Mouse (Mus musculus): ENCODE measurements around the gene Abhd8. TPM values are rescaled to one million over a fixed set of nuclear protein-coding genes. Genes with fewer than 3 reads are reported as not detected.

Abhd8 gene
- 10 to 100 TPM; 27.6 to 28.9 TPM for total RNA-seq (2021)
- long read RNA-seq, experiment 1, transcript Abhd8-201 (5 exons, 1,978 nt), result major isoform, 49 of 57 reads
- long read RNA-seq, experiment 1, partial matches to known transcripts, result 6 of 57 reads
- long read RNA-seq, experiment 1, other reads (novel, unspliced or antisense), result 2 of 57 reads
- long read RNA-seq, experiment 2, transcript Abhd8-201 (5 exons, 1,978 nt), result major isoform, 73 of 80 reads
- long read RNA-seq, experiment 2, partial matches to known transcripts, result 0 of 80 reads
- long read RNA-seq, experiment 2, other reads (novel, unspliced or antisense), result 3 of 80 reads

DNA sequence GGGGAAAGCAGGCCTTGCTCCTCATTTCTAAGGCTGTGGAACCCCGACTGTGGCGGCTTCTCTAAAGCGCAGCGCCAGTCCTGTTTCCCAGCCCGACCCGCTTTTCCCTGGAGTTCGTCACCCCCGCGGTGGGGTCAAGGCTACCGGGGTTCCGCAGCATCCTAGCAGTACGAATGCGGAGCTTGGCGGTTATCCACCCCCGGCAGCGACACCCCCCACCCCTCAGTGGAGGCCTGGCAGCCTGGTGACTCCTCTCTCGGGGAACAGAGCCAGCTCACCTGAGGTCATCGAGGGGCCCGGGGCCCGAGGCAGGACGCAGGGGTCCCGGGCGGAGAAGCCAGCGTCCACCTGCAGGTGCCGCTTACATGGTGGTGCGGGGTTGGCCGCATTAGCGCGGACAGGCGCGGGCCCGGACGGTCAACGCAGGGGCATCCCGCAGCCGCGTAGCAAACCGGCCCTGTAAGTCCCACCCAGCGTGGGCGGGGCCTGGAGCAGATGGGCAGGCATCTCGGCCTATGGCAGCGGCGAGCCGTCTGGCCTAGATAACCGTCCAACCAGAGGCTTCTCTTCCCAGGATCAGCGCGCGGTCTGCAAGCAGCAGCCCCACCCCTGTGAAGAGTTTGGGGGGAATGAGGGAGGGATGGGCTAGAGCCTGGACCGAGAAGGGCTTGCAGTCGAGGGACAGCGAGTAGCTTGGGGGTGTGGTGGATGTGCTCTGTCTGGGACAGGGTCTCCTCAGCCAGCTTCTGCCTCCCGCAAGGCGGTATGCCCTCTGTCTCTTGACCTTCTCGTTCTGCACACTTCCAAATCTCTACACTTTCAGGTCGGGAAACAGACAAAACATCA is at the start of gene Abhd8:
Gene Abhd8, minus strand, starts transcription at position 468 of the 846 bp plus-strand sequence.
- peak; percentile 97 for DNase-seq

DNA sequence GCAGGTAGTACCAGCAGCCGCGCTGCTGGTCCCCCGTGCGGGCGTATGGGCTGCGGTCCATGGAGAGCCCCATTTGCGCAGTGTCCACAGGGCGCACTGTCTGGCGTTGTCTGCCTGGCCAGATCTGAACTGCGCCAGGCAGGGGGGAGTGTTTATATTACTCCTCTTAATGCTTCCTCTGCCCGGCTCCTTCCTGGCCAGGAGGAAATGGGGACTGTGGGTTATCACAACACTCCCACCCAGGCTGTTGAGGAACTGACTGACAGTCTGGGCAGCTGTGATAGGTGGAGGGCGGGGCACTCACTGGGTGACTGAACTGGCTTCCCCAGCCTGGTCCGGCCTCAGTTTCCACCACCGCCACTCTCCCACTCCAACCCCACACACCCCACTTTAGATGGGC is 48.2 kb upstream of the Abhd8 start, which contains the start of gene Plvap:
Gene Plvap, minus strand, starts transcription at position 109 of the 400 bp plus-strand sequence.
- no peak for DNase-seq

DNA sequence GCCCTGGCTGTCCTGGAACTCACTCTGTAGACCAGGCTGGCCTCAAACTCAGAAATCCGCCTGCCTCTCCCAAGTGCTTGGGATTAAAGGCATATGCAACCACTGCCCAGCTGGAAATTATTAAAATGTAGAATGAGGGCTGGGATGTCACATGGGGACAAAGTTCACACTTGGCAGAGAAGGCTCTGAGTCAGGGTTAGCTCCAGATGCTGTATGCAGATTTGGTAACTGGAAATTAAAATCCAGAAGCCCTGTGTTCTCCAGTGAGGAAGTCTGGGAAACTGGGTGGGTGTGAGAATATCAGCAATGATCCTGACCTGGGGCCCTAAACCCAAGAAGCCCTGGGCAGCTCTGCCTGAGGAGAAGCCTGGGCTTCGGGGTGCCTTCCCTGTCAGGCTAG is 45.9 kb upstream of the Abhd8 start:
- peak; percentile 27 for DNase-seq

DNA sequence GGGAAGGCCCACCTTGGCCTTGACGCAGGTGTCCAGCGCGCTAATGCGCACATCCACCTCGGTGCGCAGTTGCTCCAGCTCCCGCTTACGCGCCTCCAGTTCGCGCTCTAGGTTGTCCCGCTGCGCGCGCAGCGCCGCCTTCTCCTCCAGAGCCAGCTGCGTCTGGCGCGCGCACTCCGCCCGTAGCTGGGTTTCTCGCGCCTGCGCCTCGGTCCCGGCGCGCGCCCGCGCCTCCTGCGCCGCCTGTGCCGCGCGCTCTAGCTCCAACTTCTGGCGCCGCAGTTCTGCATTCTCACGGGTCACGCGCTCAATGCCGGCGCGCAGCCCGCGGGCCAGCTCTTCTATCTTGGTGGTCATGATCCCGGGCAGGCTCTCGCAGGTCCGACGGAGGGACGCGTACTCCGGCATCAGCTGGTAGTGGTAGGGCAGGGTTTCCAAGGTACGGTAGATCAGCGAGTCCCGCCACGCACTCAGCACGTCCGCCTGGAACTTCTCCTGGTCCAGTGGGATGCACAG is 44.2 kb upstream of the Abhd8 start:
- peak; percentile 84 for DNase-seq

DNA sequence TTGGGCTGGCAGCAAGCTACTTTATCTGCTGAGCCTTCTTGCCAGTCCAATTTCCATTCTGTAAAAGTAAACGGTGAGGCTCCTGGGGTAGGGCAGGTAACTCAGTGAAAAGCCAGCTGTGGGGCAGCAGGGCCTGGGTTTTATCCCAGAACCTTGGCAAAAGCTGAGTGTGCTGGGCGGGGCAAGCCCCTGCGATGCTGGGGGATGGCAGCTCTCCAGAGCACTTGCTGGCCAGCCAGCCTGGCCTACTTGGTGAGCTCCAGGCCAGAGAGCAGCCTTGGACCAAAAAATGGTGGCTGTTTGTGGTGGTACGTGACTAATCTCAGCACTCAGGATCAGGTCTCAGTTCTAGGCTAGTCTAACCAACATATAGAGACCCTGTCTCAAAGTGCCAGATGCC is 42.5 kb upstream of the Abhd8 start:
- DNase-seq, result peak; percentile 59

DNA sequence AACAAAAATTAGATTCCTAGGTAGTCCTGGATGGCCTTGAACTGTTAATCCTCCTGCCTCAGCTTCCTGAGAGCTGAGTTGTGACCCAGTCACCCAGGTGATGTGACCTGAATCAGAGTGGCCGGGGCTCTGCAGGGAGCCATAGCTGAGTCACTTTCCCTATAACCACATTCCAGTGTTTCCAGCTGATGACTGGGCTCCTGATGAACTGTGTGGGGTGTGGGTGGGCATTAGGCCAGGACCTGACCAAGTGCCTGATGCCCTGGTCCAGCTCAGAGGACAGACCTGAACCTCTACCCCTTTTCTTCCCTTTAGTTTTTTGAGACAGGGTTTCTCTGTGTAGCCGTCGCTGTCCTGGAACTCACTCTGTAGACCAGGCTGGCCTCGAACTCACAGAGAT is 41.9 kb upstream of the Abhd8 start:
- DNase-seq, result no peak

DNA sequence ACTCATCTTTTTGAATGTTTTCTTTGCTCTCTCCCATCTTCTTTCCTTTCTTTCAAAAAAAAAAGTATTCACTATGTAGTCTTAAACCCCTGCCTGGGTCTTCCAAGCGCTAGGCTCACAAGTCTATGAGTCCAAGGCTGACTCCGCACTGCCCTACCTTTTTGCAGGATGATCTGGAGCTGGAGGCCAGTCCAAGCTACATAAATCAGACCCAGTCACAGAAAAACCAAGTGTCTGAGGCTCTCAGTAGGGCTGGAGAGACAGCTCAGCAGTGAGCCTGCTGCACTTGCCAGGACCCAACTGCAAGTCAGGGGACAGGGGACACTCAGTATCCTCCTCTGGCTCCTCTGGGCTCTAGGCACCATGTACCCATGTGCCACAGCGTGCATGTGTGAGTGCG is 40.9 kb upstream of the Abhd8 start:
- no peak for DNase-seq

DNA sequence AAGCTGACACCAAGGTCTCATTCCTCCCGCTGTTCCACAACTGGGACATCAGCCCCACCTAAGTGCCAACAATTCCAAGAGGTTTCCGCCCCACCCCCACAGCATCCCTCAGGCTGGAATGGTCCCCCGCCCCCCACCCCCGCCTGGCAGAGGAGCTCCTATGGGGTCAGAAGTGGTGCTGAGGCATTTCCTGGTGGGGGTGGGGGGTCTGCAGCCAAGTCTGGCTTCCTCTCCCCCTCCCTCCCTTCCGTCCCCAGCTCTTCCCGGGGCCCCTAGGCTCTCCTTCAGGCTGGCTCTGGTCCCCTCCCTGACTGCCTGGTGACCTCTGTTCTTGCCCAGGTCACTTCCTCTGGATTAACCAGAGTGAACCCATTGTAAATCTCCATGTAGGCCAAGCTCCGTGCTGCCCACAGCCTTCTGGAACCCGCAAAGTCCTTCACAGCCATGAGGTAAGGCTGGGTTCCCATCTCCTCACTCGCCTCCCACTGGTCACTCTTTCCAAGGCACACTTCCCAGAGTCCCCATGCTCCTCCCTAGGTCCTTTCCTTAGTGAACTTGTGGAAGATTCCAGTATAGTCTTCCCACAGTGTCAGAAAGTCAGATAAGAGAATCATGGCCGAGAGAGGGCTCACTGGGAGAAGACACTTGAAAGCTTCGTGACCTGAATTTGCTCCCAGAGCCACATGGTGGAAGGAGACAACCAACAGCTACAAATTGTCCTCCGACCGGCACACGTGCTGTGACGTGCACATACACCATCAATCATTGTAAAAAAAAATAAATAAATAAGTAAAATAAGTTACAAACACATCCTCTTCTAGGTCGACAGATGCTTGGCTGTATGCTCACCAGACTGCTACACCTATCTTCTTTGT is 35.6 kb upstream of the Abhd8 start:
- DNase-seq, result peak; percentile 8

DNA sequence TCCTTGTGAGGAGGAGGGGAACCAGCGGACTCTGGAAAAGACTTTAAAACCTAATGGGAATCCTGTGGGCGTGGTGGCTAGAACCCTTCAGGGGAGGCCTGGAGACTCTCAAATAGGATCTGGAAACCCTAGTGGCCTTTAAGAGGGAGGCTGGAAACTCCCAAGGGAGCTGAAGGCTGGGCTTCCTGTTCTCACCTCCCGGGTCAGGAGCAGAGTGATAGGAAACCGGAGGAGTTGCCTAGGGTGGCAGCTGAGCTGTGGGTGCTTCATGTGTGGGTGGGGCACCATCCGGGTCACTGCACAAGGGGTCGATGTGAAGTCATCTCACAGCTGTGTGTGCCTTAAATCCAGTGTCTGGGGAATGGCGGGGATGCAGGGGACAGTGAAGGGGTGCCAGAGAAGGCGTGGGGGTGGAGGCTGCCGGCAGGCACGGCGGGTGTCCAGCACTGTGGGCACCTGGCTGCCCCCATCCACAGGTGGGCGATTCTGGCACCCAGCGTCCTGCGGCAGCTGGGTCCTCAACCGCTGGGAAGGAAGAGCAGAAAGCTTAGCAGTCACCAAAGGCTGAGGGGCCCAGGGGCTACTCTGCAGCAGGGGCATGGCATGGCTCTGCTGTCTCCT is 34.5 kb upstream of the Abhd8 start:
- DNase-seq, result peak; percentile 12

DNA sequence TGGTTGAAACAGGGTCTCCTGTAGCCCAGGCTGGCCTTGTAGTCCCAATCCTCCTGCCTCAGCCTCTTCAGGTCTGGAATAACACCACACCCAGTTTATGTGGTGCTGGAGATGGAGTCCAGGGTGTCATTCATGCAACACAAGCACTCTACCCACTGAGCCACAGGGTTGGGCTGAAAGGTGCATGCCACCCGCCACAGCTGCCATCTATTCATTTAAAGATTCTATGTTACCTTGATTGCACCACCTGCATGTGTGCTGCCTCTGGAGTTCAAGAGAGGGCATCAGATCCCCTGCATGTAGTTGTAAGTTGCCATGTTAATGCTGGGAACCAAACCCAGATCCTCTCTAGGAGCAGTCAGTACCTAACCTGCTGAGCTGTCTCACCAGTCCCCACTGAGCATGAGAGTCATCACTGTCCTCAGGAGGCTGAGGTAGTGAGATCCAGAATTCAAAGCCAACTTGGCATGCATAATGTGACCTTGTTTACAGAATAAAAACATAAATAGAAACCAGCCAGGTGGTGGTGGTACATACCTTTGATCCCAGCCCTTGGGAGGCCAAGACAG is 33.7 kb upstream of the Abhd8 start:
- DNase-seq, result no peak

DNA sequence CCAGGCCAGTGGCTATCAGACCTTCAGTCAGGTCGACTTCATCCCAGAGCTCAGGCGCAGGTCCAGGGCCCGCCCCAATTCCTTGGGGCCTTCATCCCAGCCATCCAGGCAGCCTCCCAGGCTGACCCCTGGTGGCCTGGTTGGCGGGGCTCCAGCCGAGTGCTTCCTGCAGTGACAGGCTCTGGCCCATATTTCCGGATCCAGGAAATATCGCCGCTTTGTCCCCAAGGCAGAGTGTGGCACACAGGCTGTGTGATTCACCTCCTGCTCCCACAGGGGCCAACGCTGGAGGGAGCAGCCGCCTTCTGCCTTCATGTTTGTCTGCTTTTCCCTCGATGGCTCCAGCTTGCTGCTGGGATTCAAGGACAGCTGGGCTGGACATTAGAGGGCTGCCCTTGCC is 33.0 kb upstream of the Abhd8 start:
- peak; percentile 87 for DNase-seq

DNA sequence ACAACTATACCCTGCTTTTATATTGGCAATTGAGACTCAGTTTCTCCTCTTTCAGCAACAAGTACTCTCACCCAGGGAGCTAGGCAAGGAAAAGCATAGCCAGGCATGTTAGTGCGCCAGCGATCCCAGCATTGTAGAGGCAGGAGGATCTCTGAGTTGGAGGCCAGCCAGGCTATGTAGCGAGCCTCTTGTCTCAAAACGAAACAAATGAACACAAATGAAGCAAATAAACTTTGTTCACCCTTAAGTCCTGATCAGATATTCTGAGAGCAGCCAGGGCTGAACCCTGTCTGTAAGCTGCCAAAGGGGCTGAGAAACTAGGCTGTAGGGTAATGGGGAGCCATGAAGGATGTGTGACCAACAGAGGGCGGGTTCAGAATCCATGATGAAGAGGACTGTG is 32.4 kb upstream of the Abhd8 start:
- DNase-seq, result no peak

DNA sequence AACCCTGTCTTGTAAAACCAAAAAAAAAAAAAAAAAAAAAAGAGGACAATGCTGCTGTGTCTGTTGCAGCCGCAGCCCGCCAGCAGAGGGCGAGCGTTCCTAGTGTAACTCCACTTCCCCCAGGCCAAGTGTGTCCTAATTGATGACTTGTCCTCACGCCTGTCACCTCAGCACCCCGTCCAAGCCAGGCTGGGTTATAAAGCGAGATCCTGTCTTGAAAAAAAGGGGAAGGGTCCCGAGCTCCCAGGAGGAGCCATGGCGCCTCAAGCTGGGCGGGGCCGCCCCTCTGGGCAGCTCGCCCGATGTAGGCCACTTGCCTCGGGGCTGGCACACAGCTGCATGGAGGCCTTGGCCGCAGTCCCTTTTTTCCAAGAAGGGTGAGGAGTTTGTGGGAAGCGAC is 31.6 kb upstream of the Abhd8 start:
- DNase-seq, result peak; percentile 76

DNA sequence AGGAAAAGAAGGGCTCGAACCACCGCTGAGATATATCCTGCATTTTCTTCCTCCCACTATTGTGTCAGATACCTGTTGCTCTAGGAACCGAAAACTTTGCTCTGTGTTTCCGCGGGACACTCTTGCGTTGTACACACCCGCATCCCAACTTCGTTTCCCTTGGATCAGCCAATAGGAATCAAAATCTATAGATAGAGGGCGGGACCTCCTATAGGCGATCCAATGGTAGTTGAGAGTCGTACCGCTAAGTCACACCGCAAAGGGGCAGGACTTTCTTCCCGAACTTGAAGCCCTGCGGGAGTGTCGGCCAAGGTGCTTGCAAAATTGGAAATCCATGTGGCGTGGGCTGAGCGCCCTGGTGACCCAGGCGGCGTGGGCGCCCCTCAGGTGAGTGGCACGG is 25.0 kb upstream of the Abhd8 start:
- peak; percentile 86 for DNase-seq

DNA sequence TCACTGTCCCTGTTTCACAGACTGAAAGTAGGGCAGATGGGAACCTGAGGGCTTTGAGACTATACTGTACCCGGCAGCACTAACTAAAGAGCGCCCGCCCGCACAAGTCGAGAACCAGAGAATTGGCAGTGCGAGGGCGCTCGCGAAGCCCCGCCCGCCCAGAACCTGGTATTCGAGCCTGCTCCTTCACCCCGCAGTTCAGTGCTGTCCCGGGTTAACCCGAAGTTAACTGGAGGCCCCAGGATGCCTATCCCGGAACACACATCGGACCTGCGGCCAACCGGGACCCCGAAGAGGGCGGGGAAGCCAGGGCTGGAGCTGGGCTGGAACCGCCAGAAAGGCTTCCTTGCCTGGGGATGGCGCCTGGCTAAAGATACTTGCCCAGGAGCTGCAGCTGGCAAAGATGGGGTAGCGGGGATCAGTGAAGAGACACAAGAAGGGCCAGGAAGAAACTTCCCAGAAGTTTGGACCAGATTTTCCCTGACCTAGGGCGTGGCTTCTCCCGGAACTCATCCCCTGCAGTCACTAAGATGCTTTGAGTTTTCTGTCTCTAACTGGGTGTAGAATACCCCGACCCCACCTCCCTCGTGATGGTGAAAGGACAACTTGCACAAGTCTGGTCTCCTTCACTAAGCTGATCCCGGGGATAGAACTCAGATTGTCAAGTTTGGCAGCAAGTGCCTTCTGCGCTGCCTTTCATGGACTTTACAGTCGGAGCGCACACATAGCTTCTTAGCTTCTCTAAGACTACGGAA is 24.4 kb upstream of the Abhd8 start, which contains the start of gene Gtpbp3:
Gene Gtpbp3, plus strand, starts transcription at position 413 of the 755 bp plus-strand sequence.
- peak; percentile 83 for DNase-seq

DNA sequence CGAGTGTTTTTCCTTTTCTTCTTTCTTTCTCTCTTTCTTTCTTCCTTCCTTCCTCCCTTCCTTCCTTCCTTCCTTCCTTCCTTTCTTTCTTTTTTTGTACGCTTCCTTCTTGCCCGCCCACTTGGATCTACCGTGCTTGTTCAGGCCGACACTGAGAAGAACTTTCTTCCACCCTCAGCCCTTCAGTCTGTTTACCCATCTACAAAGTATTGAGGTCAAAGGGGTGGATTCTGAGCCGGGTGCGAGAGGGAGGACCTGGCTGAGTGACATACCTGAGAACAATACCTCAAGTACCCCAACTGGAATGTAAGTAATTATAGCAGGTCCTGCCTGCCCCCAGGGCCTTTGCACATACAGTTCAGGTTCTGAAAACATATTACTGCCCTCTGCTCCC is 22.7 kb upstream of the Abhd8 start:
- DNase-seq, result no peak

DNA sequence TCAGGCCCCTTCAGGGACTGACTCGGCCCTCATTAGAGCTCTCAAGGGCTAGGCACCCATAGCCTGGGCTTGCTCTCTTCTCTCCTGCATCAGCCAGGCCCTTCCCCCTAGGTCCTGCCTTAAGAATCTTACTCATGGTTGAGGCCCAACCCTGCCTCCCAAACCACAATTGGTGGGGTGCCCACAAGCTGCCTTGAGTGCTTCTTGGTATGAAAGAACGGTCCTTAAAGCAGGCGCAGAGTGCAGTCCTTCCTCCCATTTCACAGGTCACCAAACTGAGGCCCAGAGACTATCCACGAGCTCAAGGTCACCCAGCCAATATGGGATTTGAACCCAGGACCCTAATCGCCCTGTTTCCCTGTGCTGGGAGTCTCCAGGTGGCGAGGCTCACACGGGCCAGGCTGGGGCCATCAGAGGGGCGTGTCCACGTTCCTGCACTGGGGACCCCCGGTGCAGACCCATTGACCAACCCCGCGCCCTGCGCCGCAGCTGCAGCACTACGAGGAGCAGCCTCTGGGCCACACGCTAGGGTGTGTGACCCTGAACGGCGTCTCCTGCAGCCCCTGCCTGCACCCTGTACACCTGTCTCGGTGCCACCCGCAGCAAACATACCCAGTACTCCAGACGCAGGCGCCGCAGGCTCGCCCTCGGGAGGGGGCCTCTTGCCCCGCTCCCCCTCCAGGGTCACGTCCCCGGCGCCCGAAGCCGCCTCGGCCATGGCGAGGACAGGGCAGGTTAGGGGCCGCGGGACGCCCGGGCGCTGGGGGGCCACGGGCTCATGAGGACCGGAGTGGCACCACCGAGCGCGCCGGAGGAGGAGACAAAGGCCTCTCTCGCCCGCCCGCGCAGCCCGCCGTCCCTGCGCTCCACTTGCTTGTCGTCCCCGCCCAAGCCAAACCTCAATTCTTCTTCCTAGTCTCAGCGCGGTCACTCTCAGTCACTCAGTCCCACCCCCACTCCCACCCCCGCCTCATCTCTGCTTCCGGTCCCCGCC is 22.0 kb upstream of the Abhd8 start, which contains the start of gene Ano8:
Gene Ano8, minus strand, starts transcription at position 822 of the 994 bp plus-strand sequence.
- DNase-seq, result peak; percentile 86

DNA sequence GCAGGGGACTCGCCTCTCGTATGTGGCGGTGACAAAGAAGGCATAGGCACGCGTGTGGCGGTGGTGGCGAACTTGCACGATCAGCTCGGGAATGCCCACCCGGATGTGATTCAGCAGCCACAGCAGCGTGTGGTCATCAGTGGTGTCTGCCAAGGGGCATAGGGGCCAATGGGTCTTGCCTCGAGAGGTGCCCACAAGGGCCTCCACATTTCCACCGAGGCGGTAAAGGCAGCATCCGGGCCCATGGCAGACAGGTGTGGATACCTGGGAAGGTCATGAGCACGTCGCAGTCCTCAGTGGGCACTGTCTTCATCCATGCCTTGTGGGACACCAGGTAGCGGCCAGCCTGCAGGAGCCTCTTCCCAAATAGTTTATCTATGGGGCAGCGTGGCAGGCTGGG is 21.3 kb upstream of the Abhd8 start:
- DNase-seq, result no peak

DNA sequence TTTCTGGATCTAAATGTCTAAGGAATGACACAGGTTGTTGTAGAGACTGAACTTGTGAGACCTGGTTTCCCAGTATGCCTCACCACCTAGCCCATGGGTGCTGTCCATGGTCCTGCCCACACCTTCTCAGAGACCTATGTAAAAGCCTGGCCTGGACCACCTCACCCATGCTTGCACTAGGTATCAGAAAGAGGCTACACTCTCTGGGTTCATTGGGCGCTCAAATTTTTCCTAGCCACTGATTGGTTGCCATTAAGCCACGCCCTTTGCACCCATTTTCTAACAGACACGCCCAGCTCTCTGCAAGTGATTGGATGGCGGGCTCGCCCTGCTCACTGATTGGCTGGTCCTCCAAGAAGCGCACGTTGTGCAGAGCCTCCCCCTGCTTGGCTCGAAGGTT is 20.5 kb upstream of the Abhd8 start:
- DNase-seq, result no peak
